Mouse (Mus musculus) erythroblast, adult 5-6 weeks (primary cell): ENCODE results near the gene Mylk2. TPM values are rescaled to one million over a fixed set of nuclear protein-coding genes. Genes with fewer than 3 reads are reported as not detected.
A peak's percentile ranks its signal among the peaks of the same experiment; 100 is the strongest.

Source experiments
- ATAC-seq: replicated peaks from 2 replicates; pipeline ENCODE4 v1.8.0; 2016; ENCODE audit warnings: moderate number of reproducible peaks, mild to moderate bottlenecking, moderate TSS enrichment, inconsistent platforms; ENCODE audit not compliant: poor library complexity, low FRiP score, severe bottlenecking
- total RNA-seq, 2 experiments: library from RNA; stranded (forward) in 1 of 2; stranded (reverse) in 1 of 2; fragments of 150-400 nt in 1 of 2; fragments of 200-764, 138-1000 nt in 1 of 2; gene quantifications; 2 replicates each; pipeline versions ENCODE4 v1.2.3 to v1.2.4; 2015 to 2017; ENCODE audit warnings: low replicate concordance in 2 of 2

The Mylk2 gene
- total RNA-seq (2015; ENCODE audit: low replicate concordance) (not detected in 2 replicates), total RNA-seq (2017; ENCODE audit: low replicate concordance) (not detected in 2 replicates)

- ATAC-seq, result no peak
These were observed at the start of gene Mylk2 for GRCm38 (mm10) chr2:152911031-152911430. Mylk2 (plus strand) TSS chr2:152911352.

- ATAC-seq, result no peak
These were observed 49.3 kb upstream of the Mylk2 start for GRCm38 (mm10) chr2:152861891-152862290.

- ATAC-seq, result no peak
These were observed 48.5 kb upstream of the Mylk2 start for GRCm38 (mm10) chr2:152862638-152863037.

GRCm38 (mm10) chr2:152863346-152863745, 47.8 kb upstream of the Mylk2 start:
- no peak for ATAC-seq

- ATAC-seq, result no peak
These were observed 32.9 kb upstream of the Mylk2 start for GRCm38 (mm10) chr2:152878239-152878638.

GRCm38 (mm10) chr2:152880898-152881297, 30.3 kb upstream of the Mylk2 start:
- no peak for ATAC-seq

GRCm38 (mm10) chr2:152884101-152884645, 27.0 kb upstream of the Mylk2 start:
- ATAC-seq, result no peak

- ATAC-seq, result no peak
These were observed 23.9 kb upstream of the Mylk2 start for GRCm38 (mm10) chr2:152887230-152887629.

GRCm38 (mm10) chr2:152888774-152889173, 22.4 kb upstream of the Mylk2 start:
- no peak for ATAC-seq

GRCm38 (mm10) chr2:152895834-152896233, 15.3 kb upstream of the Mylk2 start:
- no peak for ATAC-seq

- ATAC-seq, result no peak
These were observed 14.2 kb upstream of the Mylk2 start for GRCm38 (mm10) chr2:152896926-152897325.

GRCm38 (mm10) chr2:152899011-152899410, 12.1 kb upstream of the Mylk2 start:
- ATAC-seq, result no peak

- 0 out of 2 replicates have a peak, but pooled peaks have one; percentile 38 for ATAC-seq
These were observed 9.9 kb upstream of the Mylk2 start for GRCm38 (mm10) chr2:152901296-152901695.

- no peak for ATAC-seq
These were observed 8.5 kb upstream of the Mylk2 start for GRCm38 (mm10) chr2:152902658-152903057.

GRCm38 (mm10) chr2:152903586-152903985, 7.6 kb upstream of the Mylk2 start:
- no peak for ATAC-seq

GRCm38 (mm10) chr2:152904127-152904643, 7.0 kb upstream of the Mylk2 start:
- ATAC-seq, result no peak

GRCm38 (mm10) chr2:152905036-152905829, 5.9 kb upstream of the Mylk2 start:
- no peak for ATAC-seq

GRCm38 (mm10) chr2:152906274-152907037, 4.7 kb upstream of the Mylk2 start:
- no peak for ATAC-seq

GRCm38 (mm10) chr2:152907114-152907943, 3.8 kb upstream of the Mylk2 start:
- ATAC-seq, result no peak

- ATAC-seq, result no peak
These were observed 1.3 kb upstream of the Mylk2 start for GRCm38 (mm10) chr2:152909848-152910247.
